Mouse (Mus musculus) heart, embryonic 12.5 days (tissue): ENCODE results near the gene Slc39a1. TPM values are rescaled to one million over a fixed set of nuclear protein-coding genes. Genes with fewer than 3 reads are reported as not detected.
"Not testable (repeated sequence)": the region's sequence is repeated elsewhere in the genome, so short reads cannot be mapped to it uniquely, and the experiment has no call there.

Experiments used
- ATAC-seq: fragments of 200-750 bp; cut with Nextera tagmentation; 2 replicates; pipeline ENCODE4 v1.8.0; 2017; ENCODE audit warnings: moderate TSS enrichment, moderate library complexity; ENCODE audit not compliant: insufficient number of reproducible peaks, low FRiP score
- H3K27ac ChIP-seq: fragments of 300-500 bp; sonication (generic); 2 replicates; pipeline ENCODE4 v1.5.1; 2016; ENCODE audit warnings: mild to moderate bottlenecking, moderate library complexity; ENCODE audit not compliant: poor library complexity, severe bottlenecking
- H3K27me3 ChIP-seq: fragments of 300-500 bp; sonication (generic); replicated peaks from 2 replicates; pipeline ENCODE4 v1.6.1; 2016; ENCODE audit warnings: mild to moderate bottlenecking, moderate library complexity
- H3K36me3 ChIP-seq: fragments of 300-500 bp; sonication (generic); 2 replicates; pipeline ENCODE4 v1.6.1; 2016; ENCODE audit warnings: mild to moderate bottlenecking, moderate library complexity
- H3K4me1 ChIP-seq: fragments of 300-500 bp; sonication (generic); replicated peaks from 2 replicates; pipeline ENCODE4 v1.6.1; 2016; ENCODE audit warnings: mild to moderate bottlenecking
- H3K4me2 ChIP-seq: fragments of 300-500 bp; sonication (generic); 2 replicates; pipeline ENCODE4 v1.6.1; 2016; ENCODE audit warnings: mild to moderate bottlenecking, moderate library complexity
- H3K4me3 ChIP-seq: fragments of 300-500 bp; sonication (generic); 2 replicates; pipeline ENCODE4 v1.5.1; 2016; ENCODE audit warnings: mild to moderate bottlenecking
- H3K9ac ChIP-seq: fragments of 300-500 bp; sonication (generic); 2 replicates; pipeline ENCODE4 v1.6.1; 2016; ENCODE audit warnings: mild to moderate bottlenecking, moderate library complexity
- H3K9me3 ChIP-seq: fragments of 300-500 bp; sonication (generic); replicated peaks from 2 replicates; pipeline ENCODE4 v1.6.1; 2016; ENCODE audit warnings: mild to moderate bottlenecking, moderate library complexity
- WGBS: fragments of 180-500 bp; shearing (Covaris S2); methylation state at CpG from one replicate; pipeline ENCODE4 v1.1.7; 2016; 5-methylcytosine and 5-hydroxymethylcytosine counted together
- polyA plus RNA-seq: library from polyadenylated mRNA; unstranded; fragments of >200 nt; fragmentation: Nextera tagmentation; extraction: Ambion mirVana; gene quantifications from 2 replicates; pipeline ENCODE4 v1.2.1, GENCODE M21; 2016

The Slc39a1 gene
- polyA plus RNA-seq, 1 experiment from 2014 or later: 67.8 TPM

DNA sequence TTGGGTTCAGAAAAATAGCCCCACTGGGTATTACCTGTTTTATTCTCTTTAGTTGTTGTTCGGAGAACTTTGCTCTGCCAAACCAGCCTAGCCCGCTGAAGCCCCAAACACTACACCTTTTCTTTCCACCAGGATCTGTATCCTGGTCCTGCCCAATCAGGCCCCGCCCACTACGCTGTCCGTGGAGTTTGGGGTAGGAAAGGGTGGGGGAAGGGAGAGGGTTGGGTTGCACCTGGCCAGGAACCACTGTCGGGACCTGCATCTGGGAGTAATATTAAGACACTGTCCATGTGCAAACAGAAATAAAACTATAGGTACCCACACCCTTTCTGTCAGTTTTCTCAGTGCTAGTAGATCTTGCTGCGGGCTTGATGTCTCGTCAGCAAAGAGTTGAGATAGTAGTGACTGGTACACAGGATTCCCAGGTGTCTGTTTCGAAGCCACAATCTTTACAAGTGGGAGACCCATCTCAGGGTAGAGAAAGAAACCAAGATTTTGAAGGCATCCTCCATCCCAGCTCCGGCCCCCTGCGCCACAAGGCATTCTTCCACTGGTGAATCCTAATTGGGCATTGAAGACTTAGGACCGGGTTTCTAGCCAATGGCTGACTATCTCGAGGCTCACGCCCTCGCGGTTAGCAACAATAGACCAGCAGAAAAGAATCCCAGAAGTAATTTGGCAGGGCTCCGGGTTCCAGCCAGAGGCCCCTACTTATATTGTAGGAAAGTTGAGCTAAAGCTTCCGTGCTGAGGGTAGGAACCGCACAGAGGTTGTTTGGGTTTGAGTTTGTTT lies 4.8 kb upstream of the Slc39a1 start, which contains the start of gene Creb3l4:
Gene Creb3l4 (minus strand): TSS at position 529 of the 792 bp plus-strand sequence.
- peak within 1 kb of the TSS; percentile 57; the same call in 1 of the 2 replicates for H3K9ac ChIP-seq
- peak within 1 kb of the TSS; percentile 83 for H3K4me2 ChIP-seq
- no peak within 1 kb of the TSS for H3K27ac ChIP-seq
- no peaks in the 10 kb centered on the region for H3K36me3 ChIP-seq
- peak; percentile 36; the same call in 1 of the 2 replicates for ATAC-seq
- peaks cover 16% of the 10 kb centered on the region for H3K4me1 ChIP-seq
- H3K27me3 ChIP-seq: no peaks in the 10 kb centered on the region
- H3K9me3 ChIP-seq: no peaks in the 10 kb centered on the region
- WGBS: 5% methylated on average over 19 of the region's 19 CpGs
- peak within 1 kb of the TSS; percentile 48 for H3K4me3 ChIP-seq

DNA sequence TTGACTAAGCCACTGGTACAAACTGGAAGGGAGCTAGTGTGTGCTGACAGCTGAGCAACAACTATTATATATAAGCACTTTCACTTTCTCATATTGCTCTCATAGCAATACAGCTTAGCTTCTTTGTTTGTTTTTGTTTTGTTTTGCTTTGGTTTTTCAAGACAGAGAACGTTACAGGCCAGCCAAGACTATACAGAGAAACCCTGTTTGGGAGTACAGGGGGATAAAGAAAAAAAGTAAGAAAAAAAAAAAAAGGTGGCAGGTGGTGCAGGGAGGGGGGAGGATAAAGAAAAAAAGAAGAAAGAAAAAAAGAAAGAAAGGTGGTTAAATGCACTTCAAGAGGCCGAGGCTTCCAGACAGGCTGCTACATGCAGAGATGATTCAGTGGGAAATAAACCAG lies 2.6 kb upstream of the Slc39a1 start:
- no peak overlapping the region for H3K4me2 ChIP-seq
- peaks cover 4% of the 10 kb centered on the region for H3K36me3 ChIP-seq
- H3K27ac ChIP-seq: no peak overlapping the region
- H3K9me3 ChIP-seq: no peaks in the 10 kb centered on the region
- H3K9ac ChIP-seq: no peak overlapping the region
- H3K4me1 ChIP-seq: peaks cover 26% of the 10 kb centered on the region
- H3K27me3 ChIP-seq: no peaks in the 10 kb centered on the region
- no peak overlapping the region for H3K4me3 ChIP-seq
- ATAC-seq: no peak
- 65% methylated on average over 2 of the region's 2 CpGs for WGBS

DNA sequence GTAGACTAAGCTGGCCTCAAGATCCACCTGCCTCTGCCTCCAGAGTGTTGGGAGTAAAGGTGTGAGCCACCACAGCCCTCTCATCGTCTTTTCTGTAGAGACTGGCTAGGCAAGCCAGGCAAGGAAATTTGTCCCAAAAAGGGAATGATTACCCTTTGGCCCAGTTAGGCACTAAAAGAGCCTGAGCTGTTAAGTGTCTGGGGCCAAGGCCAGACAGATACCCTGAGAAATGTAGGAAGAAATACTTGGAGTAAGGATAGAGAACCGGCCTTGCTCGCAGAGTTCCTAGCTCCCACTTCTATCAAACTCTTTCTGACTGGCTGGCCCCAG lies 377 bp upstream of the Slc39a1 start:
- Histone ChIP-seq H3K27ac (peak overlapping the region; percentile 94), H3K27me3 (no peaks in the 10 kb centered on the region), H3K9ac (peak overlapping the region; percentile 83), H3K9me3 (no peaks in the 10 kb centered on the region), H3K36me3 (peaks cover 19% of the 10 kb centered on the region), H3K4me1 (peaks cover 33% of the 10 kb centered on the region), H3K4me2 (peak overlapping the region; percentile 83), H3K4me3 (peak overlapping the region; percentile 68)
- WGBS: 2% methylated on average over 3 of the region's 3 CpGs
- no peak for ATAC-seq

DNA sequence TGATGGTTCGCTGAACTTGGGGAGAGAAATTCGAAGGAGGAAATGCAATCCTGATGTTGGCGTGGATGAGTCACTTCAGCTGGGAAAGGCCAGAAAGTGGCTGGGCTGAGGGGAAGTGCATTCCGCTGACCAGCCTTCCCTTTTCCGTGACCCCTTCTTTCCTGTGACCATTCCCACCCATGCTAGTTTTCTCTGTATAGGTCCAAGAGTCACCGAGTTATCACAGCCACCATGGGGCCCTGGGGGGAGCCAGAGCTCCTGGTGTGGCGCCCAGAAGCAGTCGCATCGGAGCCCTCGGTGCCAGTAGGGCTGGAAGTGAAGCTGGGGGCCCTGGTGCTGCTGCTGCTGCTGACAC lies 751 bp downstream of the Slc39a1 start:
- H3K4me2 ChIP-seq: peak overlapping the region; percentile 83
- H3K27me3 ChIP-seq: no peaks in the 10 kb centered on the region
- H3K27ac ChIP-seq: peak overlapping the region; percentile 94
- peak overlapping the region; percentile 68 for H3K4me3 ChIP-seq
- peak overlapping the region; percentile 83 for H3K9ac ChIP-seq
- peaks cover 25% of the 10 kb centered on the region for H3K4me1 ChIP-seq
- under 1% methylated on average over 10 of the region's 10 CpGs for WGBS
- H3K9me3 ChIP-seq: no peaks in the 10 kb centered on the region
- ATAC-seq: peak; percentile 29; the same call in 1 of the 2 replicates
- H3K36me3 ChIP-seq: peaks cover 19% of the 10 kb centered on the region

DNA sequence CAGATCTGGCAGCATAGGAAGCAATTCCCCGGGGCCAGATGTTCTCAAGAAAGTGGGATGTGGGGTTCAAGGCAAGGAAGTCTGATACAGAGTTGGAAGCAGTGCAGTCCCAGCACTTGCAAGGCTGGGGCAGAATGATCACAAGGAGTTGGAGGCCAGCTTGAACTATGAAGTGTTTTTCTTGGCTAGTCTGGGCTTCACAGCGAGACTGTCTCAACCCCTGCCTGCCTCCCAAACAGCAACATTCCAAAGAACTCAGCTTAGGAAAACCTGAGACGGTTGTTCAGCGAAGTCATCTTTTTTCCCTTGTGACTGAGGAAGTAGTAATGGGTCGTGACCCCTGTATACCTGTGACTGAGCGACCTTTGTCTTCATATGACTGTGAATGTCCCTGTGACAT lies 2.8 kb downstream of the Slc39a1 start:
- no peak overlapping the region for H3K4me3 ChIP-seq
- ATAC-seq: no peak

DNA sequence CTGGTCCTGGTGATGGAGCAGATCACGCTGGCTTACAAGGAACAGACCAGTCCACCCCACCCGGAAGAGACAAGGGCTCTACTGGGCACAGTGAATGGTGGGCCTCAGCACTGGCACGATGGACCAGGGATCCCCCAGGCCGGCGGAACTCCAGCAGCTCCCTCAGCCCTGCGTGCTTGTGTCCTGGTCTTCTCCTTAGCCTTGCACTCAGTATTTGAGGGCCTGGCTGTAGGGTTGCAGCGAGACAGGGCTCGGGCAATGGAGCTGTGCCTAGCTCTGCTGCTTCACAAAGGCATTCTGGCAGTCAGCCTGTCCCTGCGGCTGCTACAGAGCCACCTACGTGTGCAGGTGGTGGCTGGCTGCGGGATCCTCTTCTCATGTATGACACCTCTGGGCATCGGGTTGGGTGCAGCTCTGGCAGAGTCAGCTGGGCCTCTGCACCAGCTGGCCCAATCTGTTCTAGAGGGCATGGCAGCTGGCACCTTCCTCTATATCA lies 3.8 kb downstream of the Slc39a1 start:
- 89% methylated on average over 9 of the region's 12 CpGs for WGBS
- H3K27ac ChIP-seq, H3K4me3 ChIP-seq, H3K9ac ChIP-seq, ATAC-seq, H3K27me3 ChIP-seq, H3K4me2 ChIP-seq, H3K9me3 ChIP-seq: not testable (repeated sequence)
- Histone ChIP-seq H3K36me3 (peaks cover 20% of the 10 kb centered on the region), H3K4me1 (peaks cover 28% of the 10 kb centered on the region)

More for the DNA sequence above, 2.8 kb downstream of the Slc39a1 start:
- WGBS: 78% methylated on average over 6 of the region's 6 CpGs
- Histone ChIP-seq H3K27me3 (no peaks in the 10 kb centered on the region), H3K4me2 (no peak overlapping the region), H3K9me3 (no peaks in the 10 kb centered on the region), H3K9ac (no peak overlapping the region), H3K27ac (no peak overlapping the region), H3K4me1 (peaks cover 28% of the 10 kb centered on the region), H3K36me3 (peaks cover 19% of the 10 kb centered on the region)

DNA sequence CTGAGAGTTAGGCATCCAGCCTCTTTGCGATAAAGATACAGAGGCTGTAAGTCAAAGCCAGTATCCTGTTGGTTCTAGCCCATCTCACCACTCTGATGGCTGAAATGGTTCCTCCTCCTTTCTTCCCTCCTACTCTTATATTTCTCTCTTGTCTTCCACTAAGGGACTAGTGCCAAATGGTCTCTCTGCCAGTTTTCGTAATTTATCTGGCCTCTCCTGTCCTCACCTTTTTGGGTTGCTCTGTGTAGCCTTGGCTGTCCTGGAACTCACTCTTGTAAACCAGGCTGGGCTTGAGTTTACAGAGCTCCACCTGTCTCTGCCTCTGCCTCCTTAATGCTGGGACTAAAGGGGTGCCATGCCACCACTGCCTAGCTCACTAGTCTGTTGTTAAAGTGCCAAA lies 4.7 kb downstream of the Slc39a1 start:
- Histone ChIP-seq H3K36me3 (peaks cover 29% of the 10 kb centered on the region), H3K4me1 (peaks cover 26% of the 10 kb centered on the region)
- ATAC-seq, H3K9ac ChIP-seq, H3K4me2 ChIP-seq, H3K9me3 ChIP-seq, H3K4me3 ChIP-seq, H3K27me3 ChIP-seq, H3K27ac ChIP-seq: not testable (repeated sequence)
- WGBS: 77% methylated on average over 2 of the region's 2 CpGs

DNA sequence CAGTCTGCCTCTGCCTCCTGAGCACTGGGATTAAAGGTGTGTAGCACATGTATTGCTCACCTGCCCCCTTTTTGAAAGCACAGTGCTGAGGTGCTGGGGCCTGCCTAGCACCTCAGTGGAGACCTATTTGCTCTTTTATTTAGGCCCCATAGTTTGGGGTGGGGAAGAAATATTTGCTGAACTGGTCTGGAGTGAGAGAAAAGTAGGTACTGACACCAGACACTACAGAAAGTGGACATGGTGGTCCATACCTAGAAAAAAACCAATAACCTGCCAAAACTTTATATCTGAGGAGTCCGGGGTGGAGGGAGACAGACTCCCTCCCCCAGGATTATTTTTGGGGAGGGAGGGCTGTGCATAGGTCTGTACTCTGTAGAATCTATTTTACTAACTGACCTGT lies 5.2 kb downstream of the Slc39a1 start:
- WGBS: 62% methylated on average over 1 of the region's 1 CpGs
- not testable (repeated sequence) for H3K27me3 ChIP-seq, H3K4me3 ChIP-seq, H3K9me3 ChIP-seq, ATAC-seq, H3K27ac ChIP-seq
- Histone ChIP-seq H3K4me2 (peak overlapping the region; percentile 85; the same call in 1 of the 2 replicates), H3K36me3 (peaks cover 34% of the 10 kb centered on the region), H3K4me1 (peaks cover 25% of the 10 kb centered on the region), H3K9ac (0 out of 2 replicates have a peak overlapping the region, but pooled peaks have one; percentile 60)

DNA sequence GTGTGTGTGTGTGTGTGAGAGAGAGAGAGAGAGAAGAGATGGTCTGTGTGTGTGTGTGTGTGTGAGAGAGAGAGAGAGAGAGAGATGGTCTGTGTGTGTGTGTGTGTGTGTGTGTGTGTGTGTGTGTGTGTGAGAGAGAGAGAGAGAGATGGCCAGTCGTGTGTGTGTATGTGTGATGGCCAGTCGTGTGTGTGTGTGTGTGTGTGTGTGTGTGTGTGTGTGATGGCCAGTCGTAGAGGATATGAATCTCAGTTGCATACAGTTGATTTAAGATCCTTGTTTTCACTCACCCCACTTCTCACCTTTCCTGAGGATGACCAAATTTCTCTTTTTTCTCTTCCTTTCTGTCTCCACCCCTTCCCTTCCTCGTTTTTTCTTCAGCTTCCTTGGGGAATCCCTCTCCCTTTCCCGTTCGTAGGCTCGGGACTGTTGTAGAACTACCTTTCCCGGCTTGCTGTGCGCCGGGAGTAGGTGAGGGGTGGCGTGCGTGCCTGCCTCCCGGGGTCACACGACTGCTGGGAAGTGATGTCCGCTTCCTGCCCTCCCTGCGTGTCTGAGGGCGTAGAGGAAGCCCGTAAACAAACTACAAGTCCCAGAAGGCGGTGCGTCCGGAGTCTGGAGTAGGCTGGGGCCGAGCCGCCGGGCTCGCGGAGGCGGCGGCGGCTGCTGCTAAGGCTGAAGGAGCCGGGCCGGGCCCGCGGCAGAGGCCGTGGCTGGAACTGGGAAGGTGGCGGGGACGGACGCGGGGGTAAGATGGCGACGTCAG lies 5.9 kb downstream of the Slc39a1 start, which contains the start of gene Crtc2:
Gene Crtc2 (plus strand): TSS at position 511 of the 766 bp plus-strand sequence.
- Histone ChIP-seq H3K36me3 (peaks cover 41% of the 10 kb centered on the region), H3K4me2 (peak within 1 kb of the TSS; percentile 85), H3K27ac (peak within 1 kb of the TSS; percentile 91), H3K4me3 (peak within 1 kb of the TSS; percentile 87), H3K4me1 (peaks cover 23% of the 10 kb centered on the region), H3K9me3 (no peaks in the 10 kb centered on the region), H3K27me3 (no peaks in the 10 kb centered on the region), H3K9ac (peak within 1 kb of the TSS; percentile 86)
- ATAC-seq: peak; percentile 97
- 2% methylated on average over 40 of the region's 40 CpGs for WGBS

DNA sequence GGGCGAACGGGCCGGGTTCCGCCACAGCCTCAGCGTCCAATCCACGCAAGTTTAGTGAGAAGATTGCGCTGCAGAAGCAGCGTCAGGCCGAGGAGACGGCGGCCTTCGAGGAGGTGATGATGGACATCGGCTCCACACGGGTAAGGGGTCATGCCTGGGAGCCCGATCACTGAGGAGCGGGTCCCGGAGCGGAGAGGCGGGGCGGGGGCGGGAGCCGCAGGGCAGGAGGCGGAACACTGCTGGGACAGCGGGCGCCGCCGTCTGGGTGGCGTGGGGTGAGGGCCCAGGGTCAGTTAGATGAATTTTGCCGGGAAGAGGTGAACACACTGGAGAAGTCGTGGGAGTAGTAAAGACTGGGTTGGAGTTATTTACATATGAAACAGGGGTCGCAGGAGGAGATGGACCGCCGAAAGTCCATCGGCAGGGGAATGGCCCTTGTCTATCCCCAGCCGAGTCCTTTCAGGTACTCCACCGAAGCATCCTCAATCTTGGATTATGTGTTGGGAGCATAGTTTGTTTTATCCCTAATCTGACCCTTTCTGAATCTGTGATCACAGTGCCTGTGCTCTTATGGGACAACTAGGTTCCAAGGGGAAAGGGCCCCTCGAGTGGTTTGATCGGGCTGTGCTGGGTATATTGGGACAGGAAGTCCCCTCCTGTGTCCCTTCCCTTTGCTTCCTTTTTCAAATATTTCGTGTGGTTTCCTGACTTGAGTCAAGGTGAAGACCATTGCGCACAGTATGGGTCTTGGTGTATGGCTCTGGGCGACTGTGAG lies 6.6 kb downstream of the Slc39a1 start:
- Histone ChIP-seq H3K4me2 (peak overlapping the region; percentile 85), H3K9me3 (no peaks in the 10 kb centered on the region), H3K27ac (peak overlapping the region; percentile 91), H3K4me3 (peak overlapping the region; percentile 87), H3K4me1 (peaks cover 16% of the 10 kb centered on the region), H3K27me3 (no peaks in the 10 kb centered on the region), H3K36me3 (peaks cover 48% of the 10 kb centered on the region), H3K9ac (peak overlapping the region; percentile 86)
- peak; percentile 82 for ATAC-seq
- WGBS: 1% methylated on average over 41 of the region's 41 CpGs
